Mouse (Mus musculus) Muller cell, postnatal 12 days (primary cell): ENCODE measurements at regions not wholly inside any gene's neighbourhood (a gene's known extent, or its start where the extent isn't known, plus 50 kb on each side); places are given as distances from the start of the nearest gene placed in this dataset.
"Not testable (repeated sequence)": the region's sequence is repeated elsewhere in the genome, so short reads cannot be mapped to it uniquely, and the experiment has no call there.

ENCODE experiments used
- DNase-seq: peaks from one replicate; pipeline ENCODE4 v3.0.0-alpha.2; 2015; ENCODE audit errors: inconsistent ontology term

DNA sequence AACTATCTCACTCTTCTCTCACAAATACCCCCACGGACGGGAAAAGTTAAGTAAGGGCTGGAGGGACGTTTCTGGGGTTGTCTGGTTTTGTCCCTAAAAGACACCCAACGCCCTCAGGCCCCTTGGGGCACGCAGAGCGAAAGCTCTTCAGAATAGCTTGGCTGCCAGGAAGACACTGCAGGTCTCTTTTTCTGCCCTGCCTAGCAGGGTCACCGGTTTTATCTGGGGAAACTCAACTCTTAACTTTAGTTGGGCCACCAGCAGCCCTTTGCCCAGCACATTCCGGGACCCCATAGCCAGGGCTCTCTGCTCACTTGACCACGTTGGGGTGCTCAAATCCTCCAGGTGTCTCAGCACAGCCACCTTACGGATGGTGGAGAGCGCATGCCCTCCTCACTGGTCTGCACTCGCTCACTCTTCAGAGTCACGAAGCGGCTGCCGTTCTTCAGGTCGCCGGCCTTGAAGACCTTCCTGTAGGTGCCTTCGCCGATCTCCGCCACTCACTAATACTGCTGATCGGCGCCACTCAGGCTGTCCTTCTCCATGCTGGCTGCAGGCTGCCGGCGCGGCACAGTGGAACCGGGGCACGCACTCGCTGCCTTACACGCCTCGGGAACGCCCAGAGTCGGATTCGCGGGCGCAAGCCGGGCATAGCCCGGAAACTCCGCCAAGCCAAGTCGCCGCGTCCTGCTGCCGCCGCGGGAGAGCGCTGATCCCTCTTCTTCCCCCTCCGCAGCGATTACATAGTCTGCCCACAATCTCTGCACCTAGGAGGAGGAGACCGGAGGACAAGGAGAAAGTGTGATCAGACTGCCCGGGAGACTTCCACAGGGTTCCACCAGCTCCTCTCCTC lies 83.0 kb downstream of the Ulbp1 start:
- peak; percentile 60 for DNase-seq

- DNase-seq: not testable (repeated sequence)
Observed at GRCm38 (mm10) chr10:7358791-7359190, 114.6 kb downstream of the Ulbp1 start.

DNA sequence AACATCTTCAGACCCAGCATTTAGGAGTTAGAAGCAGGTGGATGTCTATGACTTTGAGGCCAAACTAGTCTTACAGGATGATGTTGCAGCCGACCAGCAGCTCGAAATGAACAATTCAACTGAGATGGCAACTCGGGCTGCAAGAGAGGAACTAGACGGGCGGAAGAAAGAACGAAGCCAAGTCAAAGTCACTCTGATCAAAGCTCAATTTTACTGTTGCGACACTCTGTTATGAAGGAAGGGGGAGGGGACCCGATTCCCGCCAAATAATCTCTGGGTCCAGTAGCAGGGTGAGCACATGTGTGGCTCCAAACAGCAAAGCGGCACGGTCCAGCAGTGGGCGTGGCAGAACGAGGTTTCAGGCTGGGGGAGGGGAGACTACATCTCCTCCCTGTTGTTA lies 129.1 kb downstream of the Ulbp1 start:
- not testable (repeated sequence) for DNase-seq

GRCm38 (mm10) chr10:7343736-7344135 lies 129.7 kb downstream of the Ulbp1 start:
- not testable (repeated sequence) for DNase-seq

DNA sequence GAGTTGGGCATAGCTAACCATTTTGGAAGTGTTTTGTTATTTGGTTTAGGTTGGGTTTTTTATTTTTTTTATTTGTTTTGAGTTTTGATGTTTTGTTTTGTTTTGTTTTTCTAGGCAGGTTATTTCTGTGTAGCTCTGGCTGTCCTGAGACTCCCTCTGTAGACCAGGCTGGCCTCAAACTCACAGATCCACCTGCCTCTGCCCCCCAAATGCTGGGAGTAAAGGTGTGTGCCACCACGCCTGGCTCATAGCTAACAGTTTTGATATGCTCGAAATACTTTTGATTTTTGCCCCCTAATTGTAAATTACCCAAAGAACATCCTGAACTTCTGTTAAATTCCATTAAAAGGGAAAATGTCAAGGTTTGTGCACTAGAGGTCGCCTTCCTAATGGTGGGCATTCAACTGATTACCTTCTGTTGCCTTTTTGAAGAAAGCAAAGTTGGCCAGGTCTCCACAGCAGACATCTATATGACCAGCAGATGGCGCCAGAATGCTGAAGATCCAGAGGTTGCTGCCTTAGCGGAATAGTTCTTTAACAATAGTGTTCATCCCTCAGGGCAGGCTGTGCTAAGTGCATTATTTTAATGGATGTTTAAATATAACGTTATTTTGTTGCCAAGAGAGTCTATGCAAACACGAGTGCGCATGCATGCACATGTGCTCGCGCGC lies 121.2 kb upstream of the Cnksr3 start:
- peak; percentile 73 for DNase-seq

GRCm38 (mm10) chr10:7328262-7328661 lies 116.2 kb upstream of the Cnksr3 start:
- no peak for DNase-seq

DNA sequence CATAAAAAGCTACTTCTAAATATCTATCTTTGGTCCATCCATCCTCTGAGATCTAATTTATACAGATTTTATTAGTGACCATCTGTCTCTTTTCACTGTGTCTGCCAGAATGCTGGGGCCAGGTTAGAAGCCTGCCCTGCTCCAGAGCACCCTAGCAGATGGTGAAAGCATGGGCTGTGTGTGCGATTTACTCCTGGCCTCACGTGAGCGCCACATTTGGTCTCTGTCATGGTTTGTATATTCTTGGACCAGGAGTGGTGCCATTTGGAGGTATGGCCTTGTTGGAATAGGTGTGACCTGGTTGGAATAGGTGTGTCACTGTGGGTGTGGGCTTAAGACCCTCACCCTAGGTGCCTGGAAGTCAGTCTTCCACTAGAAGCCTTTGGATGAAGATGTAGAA lies 115.0 kb upstream of the Cnksr3 start:
- DNase-seq: not testable (repeated sequence)

- DNase-seq: no peak
Observed at GRCm38 (mm10) chr10:7325074-7325473, 113.0 kb upstream of the Cnksr3 start.

DNA sequence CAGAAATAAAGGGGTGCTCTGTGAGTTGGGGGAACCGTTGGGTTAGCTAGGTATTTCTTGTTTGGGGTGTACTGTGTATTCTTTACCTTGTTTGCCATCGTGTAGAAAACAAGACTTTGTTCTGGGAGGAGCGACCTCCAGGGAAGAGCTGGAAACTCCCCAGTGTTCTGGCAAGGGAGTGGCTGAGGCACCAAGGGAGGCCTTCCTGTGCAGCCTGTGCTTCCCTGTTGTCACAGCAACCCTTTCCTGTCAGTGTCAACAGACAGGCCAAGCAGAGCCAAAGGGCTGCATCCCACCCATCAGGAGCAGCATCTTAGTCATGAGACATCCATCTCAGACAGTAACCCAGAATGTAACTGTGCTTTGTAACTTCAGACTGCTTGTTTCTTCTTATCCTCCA lies 111.2 kb upstream of the Cnksr3 start:
- DNase-seq: no peak

DNA sequence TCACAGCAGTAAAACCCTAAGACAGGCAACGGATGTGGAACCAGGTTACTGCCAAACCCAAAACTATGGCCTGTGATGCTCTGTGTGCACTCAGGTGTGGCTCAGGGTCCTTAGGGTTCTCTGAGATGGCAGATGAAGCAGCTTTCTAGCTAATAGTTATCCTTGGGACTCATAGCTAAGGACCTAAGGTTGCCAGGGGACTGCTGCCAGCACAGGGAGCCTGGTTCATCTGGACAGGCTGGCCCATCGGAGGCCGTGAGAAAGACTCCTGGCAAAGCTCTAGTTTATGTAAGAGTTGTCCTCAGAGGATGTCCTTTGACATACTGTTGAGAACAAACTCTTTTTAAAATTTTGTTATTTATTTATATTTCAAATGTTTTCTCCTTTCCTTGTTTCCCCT lies 97.9 kb upstream of the Cnksr3 start:
- DNase-seq: no peak

GRCm38 (mm10) chr10:7305881-7306280 lies 93.8 kb upstream of the Cnksr3 start:
- peak; percentile 11 for DNase-seq

GRCm38 (mm10) chr10:7298377-7298776 lies 86.3 kb upstream of the Cnksr3 start:
- DNase-seq: no peak

DNA sequence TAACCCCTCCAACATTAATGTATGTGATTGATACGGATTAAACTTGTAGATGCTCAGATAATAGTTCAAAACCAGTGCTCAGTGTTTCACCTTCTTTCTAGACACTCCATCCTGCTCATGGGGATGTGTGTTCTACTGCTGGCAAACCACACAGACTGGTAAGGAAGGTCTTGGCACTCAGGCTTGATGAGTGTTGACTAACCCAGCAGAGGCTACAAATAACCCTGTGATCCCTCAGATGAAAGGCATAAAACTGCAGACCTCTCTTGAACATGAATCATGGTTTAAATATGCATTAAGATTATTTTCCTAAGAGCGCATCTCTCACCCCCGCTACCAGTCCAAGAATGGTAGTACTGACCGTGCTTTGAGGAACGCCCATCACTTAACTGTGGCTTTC lies 83.9 kb upstream of the Cnksr3 start:
- DNase-seq: peak; percentile 19

DNA sequence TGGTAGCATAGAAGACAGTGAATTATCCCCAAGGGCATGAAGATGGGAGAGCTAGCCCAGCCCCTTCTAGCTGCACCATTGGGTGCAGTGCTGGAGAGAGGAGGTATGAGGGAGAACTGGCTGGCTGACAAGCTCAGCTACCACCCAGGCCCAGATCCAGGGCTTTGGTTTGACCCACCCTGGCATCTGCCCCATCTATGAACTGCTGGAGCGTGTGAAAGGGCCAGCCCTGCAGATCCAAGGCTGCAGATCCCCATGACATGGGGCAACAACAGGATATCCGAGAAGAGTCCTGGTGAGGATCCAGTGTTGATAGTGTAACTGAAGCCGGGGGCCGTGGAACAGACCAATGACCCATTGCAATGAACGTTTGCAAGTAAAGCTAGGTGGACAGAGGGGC lies 81.2 kb upstream of the Cnksr3 start:
- DNase-seq: no peak

- DNase-seq: peak; percentile 25
Observed at GRCm38 (mm10) chr10:7289773-7290411, 77.9 kb upstream of the Cnksr3 start.

DNA sequence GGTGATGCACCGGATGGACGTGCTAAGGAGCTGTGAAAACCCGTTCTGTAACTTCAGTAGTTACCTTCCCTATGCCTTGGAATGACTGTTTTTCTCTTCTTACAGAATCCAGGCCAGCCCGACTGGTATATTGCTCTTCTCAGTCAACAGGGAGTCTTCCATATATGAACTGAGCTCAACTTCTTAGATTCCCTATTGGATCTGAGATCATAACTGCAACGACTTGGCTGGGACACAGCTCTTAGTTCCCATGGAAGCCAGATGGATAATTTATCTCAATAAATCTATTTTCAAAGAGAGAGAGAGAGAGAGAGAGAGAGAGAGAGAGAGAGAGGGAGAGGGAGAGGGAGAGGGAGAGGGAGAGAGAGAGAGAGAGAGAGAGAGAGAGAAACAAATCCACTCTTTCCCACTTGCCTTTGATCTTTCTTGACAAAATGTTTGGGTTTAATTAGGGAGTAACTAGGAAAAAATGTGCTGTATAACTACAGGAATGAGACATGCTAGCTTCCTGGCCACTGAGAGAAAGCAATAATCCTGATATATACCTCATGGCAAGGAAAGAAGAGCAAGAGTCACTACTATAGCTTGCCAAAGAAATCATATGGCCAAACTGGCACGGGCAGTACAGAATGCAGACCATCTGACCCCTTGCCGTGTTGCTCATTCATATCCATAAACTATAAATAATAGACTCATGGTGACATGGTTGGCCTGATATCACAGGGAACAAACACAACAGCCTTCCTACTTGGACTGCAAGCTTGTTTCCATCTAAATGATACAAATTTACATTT lies 73.3 kb upstream of the Cnksr3 start:
- DNase-seq: peak; percentile 4

GRCm38 (mm10) chr10:7280429-7280828 lies 68.4 kb upstream of the Cnksr3 start:
- DNase-seq: no peak

- peak; percentile 42 for DNase-seq
Observed at GRCm38 (mm10) chr10:7278820-7279219, 66.8 kb upstream of the Cnksr3 start.

- no peak for DNase-seq
Observed at GRCm38 (mm10) chr10:7275357-7275756, 63.3 kb upstream of the Cnksr3 start.

DNA sequence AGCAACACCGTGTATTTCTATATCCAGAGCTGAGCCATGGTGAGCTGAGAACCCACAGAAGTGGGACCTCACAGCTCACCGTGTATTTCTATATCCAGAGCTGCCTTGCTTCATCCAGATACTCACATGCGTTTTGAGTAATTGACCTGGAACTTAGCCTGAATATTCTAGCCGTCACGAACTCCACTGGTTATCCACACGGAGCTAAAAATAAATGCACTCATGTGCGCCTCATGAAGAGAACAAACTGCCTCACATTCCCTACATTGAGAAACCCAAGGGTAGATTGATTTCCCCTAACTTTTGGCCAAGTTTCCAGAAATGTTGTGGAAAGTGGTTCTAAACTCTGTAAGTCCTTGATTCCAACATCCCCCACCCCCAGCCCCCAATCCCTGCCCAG lies 62.4 kb upstream of the Cnksr3 start:
- no peak for DNase-seq

DNA sequence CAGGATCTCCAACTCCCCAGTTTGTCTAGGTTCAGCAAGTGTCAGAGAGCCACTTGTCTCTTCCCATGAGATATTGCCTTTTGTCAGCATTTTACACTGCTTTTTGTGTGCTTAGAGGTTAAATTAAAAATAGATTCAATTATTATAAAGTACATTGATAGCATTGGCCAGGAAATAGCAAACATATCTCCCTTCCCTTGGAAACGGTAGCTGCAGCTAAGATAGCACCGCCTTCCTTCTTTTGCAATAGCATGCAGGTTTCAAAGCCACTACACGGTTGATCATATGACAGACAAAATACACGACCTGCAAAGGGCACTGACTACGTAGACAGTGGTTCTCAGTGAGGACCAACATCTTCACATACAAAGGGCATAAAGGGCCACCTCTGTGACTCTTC lies 59.1 kb upstream of the Cnksr3 start:
- no peak for DNase-seq
